Mouse (Mus musculus) adrenal gland, postnatal 4 days (tissue): ENCODE measurements around the gene Nat10. TPM values are rescaled to one million over a fixed set of nuclear protein-coding genes. Genes with fewer than 3 reads are reported as not detected.
A peak's percentile ranks its signal among the peaks of the same experiment; 100 is the strongest.

Experiments used
- DNase-seq, 2 experiments: peaks; one replicate each; pipeline ENCODE4 v3.0.0; 2021 to 2022; ENCODE audit warnings: low spot score in 2 of 2, mixed read lengths in 2 of 2
- long read RNA-seq, 2 experiments: library from polyadenylated mRNA; stranded (forward); transcript quantifications; one replicate each; pipeline ENCODE4 v2.0.0; 2021
- total RNA-seq, 2 experiments: library from RNA; stranded (reverse); gene quantifications; 2 replicates each; pipeline ENCODE4 v1.2.3; 2021

Gene Nat10
- 10 to 100 TPM; 71.1 to 72.8 TPM for total RNA-seq
- long read RNA-seq, experiment 1, full-length matches to known transcripts, result 18 of 25 reads
- long read RNA-seq, experiment 1, partial matches to known transcripts, result 3 of 25 reads
- long read RNA-seq, experiment 1, other reads (novel, unspliced or antisense), result 4 of 25 reads
- long read RNA-seq, experiment 2, transcript Nat10-201 (29 exons, 3,879 nt), result major isoform, 8 of 22 reads
- long read RNA-seq, experiment 2, partial matches to known transcripts, result 10 of 22 reads
- long read RNA-seq, experiment 2, other reads (novel, unspliced or antisense), result 2 of 22 reads

- DNase-seq, result peak; percentile 93 to 96
Observed at GRCm38 (mm10) chr2:103760906-103761716, at the start of gene Nat10. Nat10 (minus strand) TSS chr2:103761270.

- DNase-seq, result no peak
Observed at GRCm38 (mm10) chr2:103810412-103810811, 49.3 kb upstream of the Nat10 start.

- DNase-seq, result no peak
Observed at GRCm38 (mm10) chr2:103808466-103808865, 47.4 kb upstream of the Nat10 start.

- DNase-seq, result no peak
Observed at GRCm38 (mm10) chr2:103803770-103804530, 42.9 kb upstream of the Nat10 start.

GRCm38 (mm10) chr2:103802422-103802821, 41.4 kb upstream of the Nat10 start:
- DNase-seq, result no peak

- DNase-seq, result peak; percentile 84 to 90
Observed at GRCm38 (mm10) chr2:103797491-103798009, 36.5 kb upstream of the Nat10 start, which contains the start of gene Caprin1. Caprin1 (minus strand) TSS chr2:103797649.

- DNase-seq, result peak; percentile 67 to 77
Observed at GRCm38 (mm10) chr2:103796861-103797466, 35.9 kb upstream of the Nat10 start.

- peak; percentile 34 to 39 for DNase-seq
Observed at GRCm38 (mm10) chr2:103796211-103796860, 35.3 kb upstream of the Nat10 start.

- DNase-seq, result peak; percentile 51 to 72
Observed at GRCm38 (mm10) chr2:103795843-103796210, 34.8 kb upstream of the Nat10 start.

GRCm38 (mm10) chr2:103792009-103792408, 30.9 kb upstream of the Nat10 start:
- no peak for DNase-seq

- no peak for DNase-seq
Observed at GRCm38 (mm10) chr2:103785735-103786134, 24.7 kb upstream of the Nat10 start.

- DNase-seq, result no peak
Observed at GRCm38 (mm10) chr2:103784621-103785020, 23.6 kb upstream of the Nat10 start.

- no peak for DNase-seq
Observed at GRCm38 (mm10) chr2:103762492-103762891, 1.4 kb upstream of the Nat10 start.

- DNase-seq, result no peak
Observed at GRCm38 (mm10) chr2:103761993-103762392, 923 bp upstream of the Nat10 start.

GRCm38 (mm10) chr2:103760421-103760820, 649 bp downstream of the Nat10 start:
- no peak for DNase-seq

- no peak for DNase-seq
Observed at GRCm38 (mm10) chr2:103755458-103756085, 5.5 kb downstream of the Nat10 start.

GRCm38 (mm10) chr2:103754614-103755013, 6.5 kb downstream of the Nat10 start:
- no peak for DNase-seq

- no peak for DNase-seq
Observed at GRCm38 (mm10) chr2:103751771-103752170, 9.3 kb downstream of the Nat10 start.

- DNase-seq, result no peak
Observed at GRCm38 (mm10) chr2:103749091-103749490, 12.0 kb downstream of the Nat10 start.

GRCm38 (mm10) chr2:103747891-103748290, 13.2 kb downstream of the Nat10 start:
- no peak for DNase-seq
